Mouse (Mus musculus) neural tube, postnatal 0 days (tissue): ENCODE data around the gene Srcin1. TPM values are rescaled to one million over a fixed set of nuclear protein-coding genes. Genes with fewer than 3 reads are reported as not detected.

ENCODE experiments used
- polyA plus RNA-seq: library from polyadenylated mRNA; unstranded; fragments of >200 nt; fragmentation: Nextera tagmentation; extraction: Ambion mirVana; gene quantifications from 2 replicates; pipeline ENCODE4 v1.2.1, GENCODE M21; 2015

The Srcin1 gene
- polyA plus RNA-seq = 16.2 and 17.6 TPM in 2 replicates

GRCm38 (mm10) chr11:97576136-97576906 lies at the start of gene Srcin1:
Srcin1 (minus strand) TSS chr11:97576186.

DNA sequence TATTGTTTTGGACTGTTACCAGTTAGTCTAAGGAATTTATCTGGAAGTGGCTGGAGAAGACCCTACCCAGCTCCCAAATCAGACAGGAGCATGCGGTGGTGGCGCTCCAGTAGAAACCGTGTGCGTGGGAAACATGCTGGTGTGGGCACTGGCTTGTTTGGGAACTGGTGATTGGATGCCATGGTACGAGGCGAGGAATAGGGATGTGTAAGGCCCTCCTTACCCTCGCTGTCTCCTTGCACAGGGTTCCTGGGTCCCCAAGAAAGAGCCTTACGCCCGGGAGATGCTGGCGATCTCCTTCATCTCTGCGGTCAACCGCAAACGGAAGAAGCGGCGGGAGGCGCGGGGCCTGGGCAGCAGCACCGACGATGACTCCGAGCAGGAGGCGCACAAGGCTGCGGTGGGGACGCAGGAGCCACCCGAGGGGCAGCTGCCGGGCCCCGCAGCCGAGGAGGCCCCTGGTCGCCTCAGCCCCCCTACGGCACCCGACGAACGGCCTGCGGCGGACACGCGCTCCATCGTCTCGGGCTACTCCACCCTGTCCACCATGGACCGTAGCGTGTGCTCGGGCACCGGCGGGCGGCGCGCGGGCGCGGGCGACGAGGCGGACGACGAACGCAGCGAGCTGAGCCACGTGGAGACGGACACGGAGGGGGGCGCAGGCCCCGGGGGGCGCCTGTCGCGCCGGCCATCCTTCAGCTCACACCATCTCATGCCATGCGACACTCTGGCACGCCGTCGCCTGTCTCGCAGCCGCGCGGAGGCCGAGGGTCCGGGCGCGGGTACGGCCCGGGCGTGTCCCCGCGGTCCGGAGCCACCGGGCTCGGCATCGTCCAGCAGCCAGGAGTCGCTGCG lies 75.9 kb downstream of the Srcin1 start, which contains the start of gene 4933428G20Rik:
4933428G20Rik (minus strand) TSS at position 476 of the 855 bp plus-strand sequence.

Other genes starting within 250 kb of the Srcin1 start
- gene Gpr179, start 224.1 kb downstream of the Srcin1 start, polyA plus RNA-seq = 1.5 and 1.9 TPM in 2 replicates
- 7.4 and 8.5 TPM in 2 replicates for gene Socs7, start 213.6 kb downstream of the Srcin1 start, polyA plus RNA-seq
- 12.0 and 13.5 TPM in 2 replicates for gene Arhgap23, start 160.7 kb downstream of the Srcin1 start, polyA plus RNA-seq
- gene 4933428G20Rik, start 75.8 kb downstream of the Srcin1 start, polyA plus RNA-seq = 0.78 and 0.79 TPM in 2 replicates
- 2.5 and 3.6 TPM in 2 replicates for gene Epop, start 53.5 kb upstream of the Srcin1 start, polyA plus RNA-seq
- 1.8 and 2.6 TPM in 2 replicates for gene Mllt6, start 87.2 kb upstream of the Srcin1 start, polyA plus RNA-seq
- 57.5 and 58.6 TPM in 2 replicates for gene Cisd3, start 109.6 kb upstream of the Srcin1 start, polyA plus RNA-seq
- 12.8 and 18.4 TPM in 2 replicates for gene Pcgf2, start 124.3 kb upstream of the Srcin1 start, polyA plus RNA-seq
- 528 and 544 TPM in 2 replicates for gene Psmb3, start 127.2 kb upstream of the Srcin1 start, polyA plus RNA-seq
- gene Pip4k2b, start 168.5 kb upstream of the Srcin1 start, polyA plus RNA-seq = 5.4 and 5.6 TPM in 2 replicates
- gene Cwc25, start 190.4 kb upstream of the Srcin1 start, polyA plus RNA-seq = 12.0 and 12.6 TPM in 2 replicates
- 0.26 and 0.53 TPM in 2 replicates for gene 1700001P01Rik, start 199.7 kb upstream of the Srcin1 start, polyA plus RNA-seq
- gene Rpl23, start 206.3 kb upstream of the Srcin1 start, polyA plus RNA-seq = 338 and 378 TPM in 2 replicates
- gene Lasp1, start 222.8 kb upstream of the Srcin1 start, polyA plus RNA-seq = 111 and 130 TPM in 2 replicates